Mouse (Mus musculus): ENCODE results near the gene Ssh2.

Gene Ssh2

DNA sequence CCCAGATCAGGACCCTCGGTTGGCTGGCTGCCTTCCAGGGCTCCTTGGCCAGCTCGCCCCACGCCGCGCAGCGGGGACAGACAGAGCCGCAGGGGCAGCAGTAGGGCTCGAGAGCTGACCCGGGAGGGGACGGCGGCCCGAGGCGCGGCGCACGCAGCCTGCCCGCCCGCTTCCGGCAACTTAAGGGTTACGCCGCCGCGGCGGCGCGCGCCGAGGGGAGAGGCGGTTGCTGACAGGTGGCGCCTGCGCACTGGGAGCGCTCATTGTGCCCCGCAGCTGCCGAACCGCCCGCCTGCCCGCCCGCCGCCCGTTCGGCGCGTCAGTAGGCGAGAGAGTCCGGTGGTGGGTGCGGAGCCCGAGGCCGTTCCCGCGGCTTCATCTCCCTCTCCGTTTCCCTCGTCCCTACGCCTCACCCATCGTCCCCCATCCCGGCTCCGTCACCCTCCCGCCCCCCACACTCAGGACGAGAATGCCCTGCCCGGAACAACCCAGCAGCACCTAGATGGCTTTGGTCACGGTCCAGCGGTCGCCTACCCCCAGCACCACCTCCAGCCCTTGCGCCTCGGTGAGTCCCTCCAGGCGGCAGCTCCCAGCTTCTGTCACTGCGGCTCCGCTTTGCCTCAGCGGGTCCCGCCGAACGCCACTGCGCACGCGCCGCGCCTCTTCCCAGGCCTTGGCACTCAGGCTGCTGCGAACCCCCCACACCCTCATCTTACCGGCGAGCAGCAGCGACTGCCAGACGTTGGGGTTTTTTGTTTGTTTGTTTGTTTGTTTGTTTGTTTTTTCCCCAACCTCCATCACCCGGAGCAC is at the start of gene Ssh2:
TSS of gene Ssh2 (plus strand) at position 337 of the 810 bp plus-strand sequence.
- DNase-seq (ENCODE audit: low spot score): peak; percentile 93

DNA sequence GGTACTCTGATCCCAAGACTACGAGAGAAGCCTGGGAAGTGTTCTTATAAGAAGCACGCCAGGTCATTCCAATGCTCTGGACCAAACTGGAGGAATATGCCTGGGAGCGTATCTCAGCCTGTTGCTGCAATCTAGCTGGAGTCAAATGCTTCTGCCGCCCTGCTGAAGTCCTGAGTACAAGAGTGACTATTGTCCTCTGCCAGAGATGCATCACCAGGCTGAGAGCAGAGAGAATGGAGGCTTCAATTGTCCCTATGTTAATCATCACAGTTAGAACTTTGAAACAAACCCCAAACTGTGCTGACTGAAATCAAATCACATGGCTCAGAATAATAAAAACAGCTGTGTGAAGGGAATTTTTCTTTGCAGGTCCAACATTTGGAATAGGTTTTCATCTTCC is 42.4 kb upstream of the Ssh2 start:
- DNase-seq (ENCODE audit: low spot score): no peak

DNA sequence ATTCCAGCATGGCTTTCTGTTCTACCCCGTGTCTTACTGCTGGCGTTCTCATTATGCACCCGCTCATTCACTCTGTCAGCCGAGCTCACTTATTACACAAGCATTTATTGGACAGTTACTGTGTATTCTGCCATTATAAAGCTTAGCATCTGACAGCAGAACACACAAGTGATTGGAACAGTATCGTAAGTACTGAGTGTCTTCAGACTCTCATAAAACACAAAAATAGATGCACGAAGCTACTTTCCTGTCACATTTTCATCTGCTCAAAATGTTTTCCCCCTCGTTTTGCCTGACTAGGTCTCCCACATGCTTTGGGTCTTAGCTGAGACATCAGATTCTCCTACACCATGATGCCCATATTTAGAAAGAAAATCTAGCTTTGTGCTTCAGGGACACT is 41.6 kb upstream of the Ssh2 start:
- DNase-seq (ENCODE audit: low spot score): no peak

DNA sequence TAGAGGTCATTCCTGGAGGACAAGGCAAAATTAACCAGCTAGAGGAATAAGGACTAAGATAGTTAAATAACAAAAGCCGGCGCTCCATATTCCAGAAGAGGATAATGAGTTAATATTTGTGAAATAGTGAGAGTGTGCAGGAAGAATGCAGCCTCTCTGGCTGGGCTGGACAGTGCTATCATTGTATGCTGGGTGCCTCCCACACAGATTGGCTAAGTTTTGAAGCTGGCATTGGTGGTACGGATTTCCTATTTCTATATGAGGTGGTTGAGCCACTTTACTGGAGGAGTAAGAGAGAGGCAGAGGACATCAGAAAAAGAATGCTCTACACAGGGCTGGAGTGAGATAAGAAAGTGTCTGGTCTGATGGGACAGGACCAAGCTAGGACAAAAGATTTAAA is 36.3 kb upstream of the Ssh2 start:
- no peak for DNase-seq (ENCODE audit: low spot score)

DNA sequence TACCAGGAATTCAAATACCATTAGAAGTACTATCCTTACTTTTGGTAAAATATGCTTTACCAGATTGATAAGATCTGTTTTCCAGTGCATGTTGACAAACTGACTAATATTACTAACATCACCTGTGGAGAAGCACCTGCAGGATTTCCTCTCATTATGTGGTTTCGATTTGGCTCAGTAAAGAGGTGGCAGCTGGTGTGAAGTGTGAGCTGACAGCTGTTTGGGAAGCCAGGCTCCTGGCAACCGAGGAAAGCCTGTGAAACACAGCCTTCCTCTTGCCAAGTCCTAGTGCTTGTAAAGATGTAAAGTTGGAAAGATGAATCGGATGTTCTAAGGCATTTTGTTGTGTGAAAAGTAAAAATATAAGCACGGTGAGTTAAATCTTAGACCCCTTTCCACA is 35.2 kb upstream of the Ssh2 start:
- DNase-seq (ENCODE audit: low spot score): no peak

DNA sequence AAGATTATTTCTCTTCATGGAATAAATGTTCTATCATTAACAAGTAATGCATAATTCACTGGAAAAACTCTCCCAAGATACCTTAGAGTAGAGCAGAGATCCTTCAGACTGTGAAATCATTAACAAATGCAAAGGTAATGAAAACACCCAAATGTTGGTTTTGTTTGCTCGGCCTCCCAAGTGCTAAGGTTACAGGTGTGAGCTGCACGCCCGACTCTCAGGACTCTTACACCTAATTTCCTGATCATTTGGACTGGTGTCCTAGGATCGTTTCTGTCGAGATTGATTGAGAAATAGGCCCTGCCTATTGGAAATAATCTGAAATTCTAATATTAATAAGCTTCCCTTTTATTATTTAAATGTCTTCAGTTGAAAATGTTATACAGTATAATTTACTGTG is 34.6 kb upstream of the Ssh2 start:
- DNase-seq (ENCODE audit: low spot score): no peak

DNA sequence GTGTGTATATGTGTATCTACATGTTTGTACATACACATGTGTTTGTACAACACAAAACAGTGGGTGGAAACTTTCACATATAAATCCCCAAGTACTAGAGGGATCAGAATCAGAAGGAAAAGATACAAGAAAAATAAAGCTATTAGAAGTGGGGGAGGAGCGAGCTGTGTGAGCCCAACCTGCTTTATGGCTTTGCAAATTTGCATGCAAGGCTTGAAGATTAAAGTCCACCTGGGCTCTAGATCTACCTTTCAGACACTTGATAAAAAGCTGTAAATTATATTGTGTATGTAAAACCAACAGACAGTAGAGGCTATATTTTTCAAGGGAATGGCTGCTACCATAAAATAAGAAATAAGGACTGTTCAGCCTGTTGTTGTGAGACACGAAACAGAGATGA is 34.0 kb upstream of the Ssh2 start:
- DNase-seq (ENCODE audit: low spot score): no peak

DNA sequence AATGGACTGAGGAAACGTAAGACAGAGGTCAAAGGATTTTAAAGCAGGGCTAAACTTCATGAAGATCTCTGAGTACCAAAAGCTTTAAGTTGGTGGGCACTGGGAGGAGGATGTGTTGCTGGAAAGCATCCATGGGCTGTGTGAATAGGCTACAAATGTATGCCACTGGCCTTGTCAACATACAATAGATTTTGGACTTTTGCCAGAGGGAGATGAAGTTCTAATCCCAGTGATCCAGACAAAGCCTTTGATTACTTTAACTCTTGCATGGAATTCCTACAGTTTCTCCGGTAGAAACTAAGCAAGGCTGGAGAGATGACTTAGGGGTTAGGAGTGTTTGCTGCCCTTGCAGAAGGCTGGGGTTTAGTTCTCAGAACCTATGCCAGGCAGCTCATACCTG is 33.5 kb upstream of the Ssh2 start:
- no peak for DNase-seq (ENCODE audit: low spot score)

DNA sequence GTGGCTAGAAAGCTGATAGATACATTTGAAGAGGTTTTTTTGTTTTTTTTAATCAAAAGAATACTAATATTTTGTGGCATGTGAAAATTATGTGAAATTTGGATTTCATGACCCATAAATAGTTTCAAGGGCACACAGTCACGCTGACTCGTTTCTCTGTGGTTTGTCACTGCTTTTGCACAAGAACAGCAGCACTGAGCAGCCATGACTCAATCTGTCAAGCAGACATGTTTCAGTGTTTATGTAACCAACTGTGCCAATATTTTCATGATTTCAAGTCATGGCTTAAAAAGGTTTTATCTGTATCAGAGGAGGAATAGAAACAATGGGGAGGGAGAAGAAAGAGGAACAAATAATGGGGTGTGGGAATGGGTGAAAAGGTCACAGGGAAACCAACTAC is 31.2 kb upstream of the Ssh2 start:
- DNase-seq (ENCODE audit: low spot score): no peak

DNA sequence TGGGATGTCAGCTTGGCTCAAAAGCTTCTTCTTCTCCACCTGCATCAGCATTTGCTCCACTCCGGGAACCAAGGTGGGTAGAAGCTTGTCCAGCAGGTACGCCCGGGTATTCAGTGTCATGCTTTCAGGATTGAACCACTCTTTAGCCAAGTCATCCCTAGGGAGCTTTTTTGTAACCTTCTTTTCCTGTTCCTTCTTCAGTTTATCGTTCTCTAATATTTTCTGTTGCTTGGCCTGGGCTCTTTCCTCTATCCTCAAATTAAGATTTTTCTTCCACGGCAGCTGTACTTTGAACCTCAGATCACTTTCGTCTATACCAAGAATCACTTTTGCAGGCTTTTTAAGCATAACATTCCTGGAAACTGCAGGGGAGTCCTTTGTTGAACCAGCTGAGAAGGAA is 27.2 kb upstream of the Ssh2 start, which contains the start of gene Efcab5:
TSS of gene Efcab5 (minus strand) at position 101 of the 400 bp plus-strand sequence.
- no peak for DNase-seq (ENCODE audit: low spot score)

DNA sequence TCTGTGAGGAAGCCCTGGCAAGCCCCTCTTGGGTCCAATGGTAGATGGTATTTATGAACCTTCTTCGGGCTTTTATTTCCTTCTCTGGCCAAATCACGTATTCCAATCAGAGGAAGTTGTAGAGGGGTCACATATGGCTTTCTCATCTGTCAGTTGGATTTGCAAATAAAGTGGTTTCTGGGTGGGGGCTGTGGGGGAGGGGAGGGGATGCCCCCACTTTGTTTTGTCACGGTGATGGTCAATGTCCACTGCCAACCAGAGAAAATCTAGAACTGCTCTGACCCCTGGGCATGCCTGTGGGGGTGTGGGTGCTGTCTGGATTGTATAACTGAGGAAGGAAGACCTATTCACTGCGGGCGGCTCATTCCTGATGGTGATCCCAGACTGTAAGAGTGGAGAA is 22.7 kb upstream of the Ssh2 start:
- DNase-seq (ENCODE audit: low spot score): no peak

DNA sequence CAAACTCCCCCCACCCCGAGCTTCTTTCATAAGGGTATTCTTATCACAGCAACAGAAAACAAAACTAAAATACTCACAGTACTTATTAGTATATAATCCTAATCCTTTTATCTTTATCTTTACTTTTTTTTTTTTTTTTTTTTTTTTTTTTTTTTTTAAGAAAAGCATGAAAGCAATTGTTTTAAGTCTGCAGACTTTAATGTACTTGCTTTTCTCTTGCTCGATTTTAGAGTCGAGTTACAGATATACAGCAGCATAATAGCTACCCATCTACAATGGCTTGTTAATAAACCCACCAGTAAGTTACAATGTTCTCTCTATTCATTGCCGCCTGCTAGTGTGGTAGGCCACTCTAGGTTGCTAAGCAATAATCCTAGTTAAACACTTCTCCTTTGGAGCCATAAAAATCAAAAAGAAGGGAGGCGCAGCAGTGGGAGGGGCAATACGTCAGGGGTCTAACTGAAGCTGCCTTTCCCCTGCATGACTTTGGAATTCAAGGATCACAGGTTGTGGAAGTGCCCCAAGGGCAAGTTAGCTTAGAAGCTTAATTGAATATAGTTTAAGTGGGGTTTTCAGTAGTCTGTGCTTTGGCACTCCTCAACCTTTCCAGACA is 22.0 kb upstream of the Ssh2 start:
- DNase-seq (ENCODE audit: low spot score): peak; percentile 76

DNA sequence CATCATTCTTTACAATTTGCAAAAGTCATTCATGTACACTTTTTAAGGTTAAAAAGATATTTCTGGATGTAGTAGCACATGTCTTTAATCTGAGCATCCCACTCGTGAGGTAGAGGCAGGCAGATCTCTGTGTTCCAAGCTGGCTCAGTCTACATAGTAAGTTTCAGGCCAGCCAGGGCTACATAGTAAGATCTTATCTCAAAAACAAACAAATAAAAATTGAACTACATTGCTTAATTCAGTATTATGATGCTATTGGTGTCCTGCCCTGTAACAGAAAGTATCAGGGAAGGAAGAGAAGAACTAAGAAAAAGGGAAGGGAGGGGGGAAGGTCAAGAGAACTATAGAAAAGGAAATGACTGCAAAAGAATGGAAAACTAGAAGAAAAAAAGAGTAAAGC is 21.3 kb upstream of the Ssh2 start:
- DNase-seq (ENCODE audit: low spot score): no peak

DNA sequence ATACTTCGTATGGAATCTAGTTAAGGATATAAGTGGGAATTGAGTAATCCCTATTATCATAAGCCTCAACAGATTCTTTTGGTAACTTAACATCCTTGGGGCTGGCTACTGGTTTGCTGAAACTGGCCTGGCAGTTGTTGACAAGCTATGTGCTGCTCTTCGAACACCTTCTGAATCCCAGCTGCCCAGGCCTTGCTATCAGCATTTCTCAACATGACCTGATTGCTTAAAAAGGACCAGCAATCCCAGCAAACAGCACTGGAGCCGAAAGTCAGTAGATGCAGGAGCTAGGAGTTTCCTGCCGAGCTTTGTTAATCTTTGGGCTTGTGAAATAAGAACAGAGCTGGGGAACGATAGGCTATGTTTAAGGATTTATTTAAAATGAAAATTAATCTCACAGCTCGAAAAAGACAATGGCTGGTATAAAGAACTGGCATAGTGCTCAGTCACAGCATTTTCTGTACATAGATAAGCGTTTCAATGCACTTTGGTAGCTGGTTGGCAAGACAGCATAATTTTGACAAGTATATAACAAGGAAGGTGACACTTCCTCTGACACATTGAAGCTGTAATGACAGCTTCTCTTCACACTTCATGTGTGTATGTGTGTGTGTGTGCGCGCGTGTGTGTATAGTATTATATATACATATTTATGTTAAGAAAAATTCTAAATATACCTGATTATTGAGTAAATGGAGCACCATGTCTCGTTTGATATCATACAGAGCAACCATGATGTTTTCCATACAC is 20.6 kb upstream of the Ssh2 start:
- no peak for DNase-seq (ENCODE audit: low spot score)

DNA sequence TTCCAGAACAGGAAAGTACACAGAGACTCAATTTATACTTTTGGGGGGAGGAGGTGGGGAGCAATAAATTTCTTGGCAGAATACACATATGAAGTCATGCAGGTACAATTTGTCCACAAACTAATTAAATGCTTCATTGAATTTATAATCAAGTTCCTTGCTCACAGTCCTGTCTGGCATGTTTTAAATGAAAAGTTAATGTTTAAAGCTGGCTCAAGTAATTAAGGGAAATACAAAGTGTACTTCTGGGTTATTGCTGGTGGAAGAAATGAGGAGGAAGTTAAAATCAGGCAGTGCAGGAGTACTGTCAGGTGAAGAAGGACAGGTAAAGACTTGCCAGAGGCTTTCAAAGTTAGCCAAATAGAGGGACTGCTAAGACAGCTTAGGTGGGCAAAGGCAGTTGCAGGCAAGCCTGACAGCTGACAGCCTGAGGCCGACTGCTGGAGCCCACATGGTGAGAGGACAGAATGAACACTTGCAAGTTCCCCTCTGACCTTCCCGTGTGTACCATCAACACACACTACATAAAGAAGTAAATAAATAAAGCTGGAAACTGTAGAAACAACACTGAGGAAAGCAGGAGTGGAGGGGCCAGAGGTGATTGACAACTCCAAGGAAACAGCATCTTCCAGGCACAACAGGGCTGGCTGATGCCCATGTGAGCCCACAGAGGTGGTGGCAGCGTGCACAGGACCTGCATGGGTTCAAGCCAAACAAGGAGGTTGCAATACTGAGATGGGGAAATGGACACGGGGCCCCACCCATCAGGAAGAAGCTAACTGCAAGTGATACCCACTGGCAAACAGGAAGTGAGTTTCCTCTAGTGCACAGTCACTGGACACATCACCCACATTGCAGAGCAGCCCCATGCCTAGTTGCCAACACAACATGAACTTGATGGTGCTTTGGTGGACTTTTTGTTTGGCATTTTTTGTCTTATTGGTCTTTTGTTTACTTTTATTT is 19.6 kb upstream of the Ssh2 start:
- no peak for DNase-seq (ENCODE audit: low spot score)

DNA sequence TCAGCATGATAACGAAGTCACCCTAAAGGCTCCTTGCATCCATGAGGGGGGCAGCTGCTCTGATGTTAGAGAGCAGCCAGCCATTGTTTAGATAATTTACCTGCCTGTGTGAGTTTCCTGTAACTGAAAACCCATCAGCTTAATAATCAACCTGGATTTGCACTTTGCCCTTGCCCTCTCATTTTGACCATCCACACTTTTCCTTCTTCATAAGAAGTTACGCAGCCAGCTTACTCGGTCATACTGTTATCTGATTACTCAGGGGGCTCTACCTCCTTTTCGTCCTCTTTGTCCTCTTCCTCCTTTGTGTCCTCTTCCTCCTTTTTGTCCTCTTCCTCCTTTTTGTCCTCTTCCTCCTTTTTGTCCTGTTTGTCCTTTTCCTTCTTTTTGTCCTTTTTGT is 16.5 kb upstream of the Ssh2 start:
- DNase-seq (ENCODE audit: low spot score): no peak

DNA sequence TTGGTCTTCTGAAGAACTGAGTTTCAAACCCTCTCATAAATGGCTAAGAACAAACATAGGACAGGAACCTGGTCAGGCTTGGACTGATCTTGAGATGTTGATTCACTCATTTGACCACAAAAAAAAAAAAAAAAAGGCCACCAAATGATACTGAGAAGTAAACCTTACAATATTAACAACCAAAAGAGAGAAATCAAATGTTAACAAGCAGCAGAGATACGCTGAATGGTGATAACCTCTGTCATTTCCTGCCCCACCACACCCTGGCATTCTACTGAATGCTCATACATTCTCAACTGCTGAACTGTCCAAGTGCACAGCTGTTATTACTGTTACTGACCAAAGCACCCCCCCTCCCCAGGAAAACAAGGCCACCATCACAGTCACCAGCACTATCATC is 15.4 kb upstream of the Ssh2 start:
- no peak for DNase-seq (ENCODE audit: low spot score)

DNA sequence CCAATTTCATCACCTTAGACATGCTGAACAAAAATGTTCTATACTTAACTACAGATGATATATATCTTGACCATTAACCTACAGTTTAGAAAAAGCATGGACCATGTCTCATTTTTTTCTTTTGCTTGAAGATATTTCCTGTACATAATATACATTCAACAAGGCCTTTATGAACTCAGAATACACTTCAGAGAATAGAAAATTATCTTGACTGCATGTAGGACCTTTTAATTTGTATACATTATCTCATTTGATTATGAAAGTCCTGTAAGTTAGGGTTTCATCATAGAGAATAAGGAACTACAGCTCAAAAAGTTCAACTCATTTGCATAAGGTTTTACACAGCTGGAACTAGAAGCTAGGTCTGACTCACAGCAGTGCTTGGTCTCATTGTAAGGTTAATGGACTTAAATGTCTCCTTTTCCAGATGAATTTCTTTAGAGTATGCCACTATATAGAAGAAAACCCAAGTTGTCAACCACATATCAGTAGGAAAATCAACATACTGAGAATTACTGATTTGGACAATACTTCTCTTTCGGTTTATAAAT is 1.9 kb upstream of the Ssh2 start:
- DNase-seq (ENCODE audit: low spot score): no peak

DNA sequence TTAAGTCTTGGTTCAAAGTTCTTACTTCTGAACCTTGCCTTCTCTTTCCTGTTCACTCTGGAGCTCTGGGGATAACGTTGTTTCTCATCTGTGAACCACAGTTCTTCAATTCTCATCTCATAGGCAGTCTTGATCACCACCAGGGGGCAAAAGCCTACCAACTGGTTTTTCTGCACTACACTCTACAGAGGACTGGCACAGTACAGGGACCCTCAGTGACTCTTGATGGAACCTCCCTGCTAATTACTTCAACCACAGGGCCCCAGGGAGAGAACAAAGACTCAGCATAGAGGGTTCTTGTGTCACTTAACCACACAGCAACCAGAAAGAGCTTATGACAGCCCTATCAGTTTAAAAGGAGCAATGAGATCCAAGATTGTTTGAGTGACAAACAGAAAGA is 1.3 kb upstream of the Ssh2 start:
- DNase-seq (ENCODE audit: low spot score): peak; percentile 87

DNA sequence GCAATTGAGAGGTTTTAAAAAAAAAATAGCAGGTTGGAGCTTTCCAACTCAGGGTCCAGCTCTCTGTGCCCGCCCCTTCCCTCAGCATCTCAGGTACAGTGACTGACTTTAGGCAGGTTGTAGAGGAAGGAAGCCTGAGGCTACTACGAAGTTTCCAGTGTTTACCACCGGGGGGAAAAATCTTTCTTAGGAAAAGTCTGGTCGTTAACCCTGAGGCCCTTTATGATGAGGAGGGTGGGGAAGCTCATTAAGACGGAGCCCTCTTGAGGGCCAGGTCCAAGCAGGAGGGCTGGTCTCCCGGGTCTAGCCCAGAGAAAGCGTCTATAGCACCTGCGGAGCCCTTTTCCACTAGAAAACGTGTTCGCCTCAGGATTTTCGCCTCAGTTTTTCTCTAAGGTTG is 604 bp upstream of the Ssh2 start:
- DNase-seq (ENCODE audit: low spot score): peak; percentile 38

DNA sequence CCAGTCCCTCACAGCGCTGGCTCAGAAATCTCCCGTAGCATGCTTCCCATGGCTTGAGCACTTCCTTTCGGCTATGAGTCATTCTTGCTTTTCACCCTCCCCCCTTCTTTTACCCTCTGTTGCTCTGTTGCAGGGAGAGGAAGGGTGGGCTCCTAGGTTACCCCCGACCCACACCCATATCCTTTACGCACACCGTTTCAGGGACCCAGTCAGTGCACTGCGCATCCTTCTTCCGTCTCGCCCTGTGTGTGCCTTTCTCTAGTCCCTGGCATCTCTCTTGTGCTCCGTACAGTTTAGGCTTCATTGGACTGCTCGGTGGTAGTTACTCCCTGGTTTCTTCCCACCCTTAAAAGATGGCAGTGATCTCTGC is 659 bp downstream of the Ssh2 start:
- DNase-seq (ENCODE audit: low spot score): peak; percentile 49

DNA sequence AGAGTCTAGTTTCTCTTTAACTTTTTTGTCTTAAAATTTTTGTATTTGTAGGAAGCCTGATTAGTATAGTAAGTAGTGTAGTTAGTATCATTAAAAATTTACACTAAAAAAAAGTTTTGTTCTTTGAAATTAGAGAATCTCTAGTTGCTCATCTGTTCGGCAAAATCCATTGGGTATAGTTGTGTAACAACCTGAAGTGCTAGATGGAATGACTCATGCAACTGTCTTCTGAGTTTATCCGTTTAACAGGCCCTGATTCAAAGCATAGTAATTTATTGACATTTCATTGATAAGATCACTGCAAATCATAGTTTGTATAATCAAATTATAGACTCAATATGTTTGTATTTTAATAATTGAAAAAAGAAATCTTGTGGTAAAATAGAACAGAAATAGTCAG is 14.7 kb downstream of the Ssh2 start:
- DNase-seq (ENCODE audit: low spot score): no peak
